Mouse (Mus musculus): ENCODE data around the gene OR5BS1P.
"Not testable (repeated sequence)": the region's sequence is repeated elsewhere in the genome, so short reads cannot be mapped to it uniquely, and the experiment has no call there.

The OR5BS1P gene

GRCm38 (mm10) chr15:98507321-98507720 is 37.6 kb downstream of the OR5BS1P start:
- DNase-seq: no peak

DNA sequence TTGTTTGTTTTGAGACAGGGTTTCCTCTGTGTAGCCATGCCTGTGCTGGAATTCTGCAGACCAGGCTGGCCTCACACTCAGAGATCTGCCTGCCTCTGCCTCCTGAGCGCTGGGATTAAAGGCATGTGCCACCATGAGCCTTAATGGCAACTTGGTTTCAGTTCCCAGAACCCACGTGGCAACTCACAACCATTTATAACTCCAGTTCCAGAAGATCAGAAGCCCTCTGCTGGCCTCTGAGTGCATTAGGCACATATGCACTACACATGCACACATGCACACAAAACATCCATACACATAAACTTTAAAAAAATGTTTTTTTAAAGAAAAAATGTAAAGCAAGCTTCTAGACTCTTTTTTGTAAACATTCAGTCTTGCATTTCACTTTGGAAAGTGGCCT is 39.7 kb downstream of the OR5BS1P start:
- DNase-seq: no peak

- peak; percentile 87 to 93 for DNase-seq
Measured at GRCm38 (mm10) chr15:98510438-98511385, 41.0 kb downstream of the OR5BS1P start.

- no peak for DNase-seq
Measured at GRCm38 (mm10) chr15:98511386-98511928, 41.8 kb downstream of the OR5BS1P start.

GRCm38 (mm10) chr15:98512232-98512631 is 42.5 kb downstream of the OR5BS1P start:
- DNase-seq: peak; percentile 20 to 28

GRCm38 (mm10) chr15:98512799-98513321 is 43.2 kb downstream of the OR5BS1P start:
- DNase-seq: peak; percentile 77 to 85

DNA sequence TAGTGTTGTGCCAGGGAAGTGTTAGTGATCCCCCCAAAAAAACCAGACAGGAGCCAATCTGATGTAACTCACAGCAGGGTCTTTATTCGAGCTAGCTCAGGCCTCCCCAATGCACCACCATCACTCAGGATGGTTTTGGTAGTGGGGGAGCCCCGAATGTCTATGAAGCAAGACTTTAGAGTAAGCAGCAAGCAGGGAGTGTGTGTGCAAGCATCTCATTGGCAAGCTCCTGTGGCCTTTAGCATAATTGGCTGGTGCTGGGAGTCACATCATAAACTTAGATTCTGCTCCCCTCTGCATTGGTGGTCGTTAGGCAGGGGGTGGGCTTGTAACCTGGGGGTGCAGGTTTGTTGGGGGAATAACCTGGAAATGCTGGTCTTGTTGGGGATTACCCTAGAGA is 44.0 kb downstream of the OR5BS1P start:
- DNase-seq: not testable (repeated sequence)

DNA sequence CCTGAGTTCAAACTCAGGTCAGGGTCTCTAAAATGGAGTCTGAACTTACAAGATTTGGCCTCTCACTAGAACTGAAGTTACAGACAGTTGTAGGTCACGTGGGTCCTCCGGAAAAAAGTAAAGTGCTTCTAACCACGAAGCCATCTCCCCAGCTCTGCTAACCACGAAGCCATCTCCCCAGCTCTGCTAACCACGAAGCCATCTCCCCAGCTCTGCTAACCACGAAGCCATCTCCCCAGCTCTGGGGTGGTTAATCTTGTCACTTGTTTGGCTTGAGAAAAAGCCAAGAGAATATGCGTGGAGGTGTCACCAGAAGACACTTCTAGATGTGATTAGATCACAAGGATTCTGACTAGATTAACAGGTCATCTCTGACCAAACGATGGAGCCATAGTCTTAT is 44.5 kb downstream of the OR5BS1P start:
- DNase-seq: no peak

GRCm38 (mm10) chr15:98514845-98515244 is 45.1 kb downstream of the OR5BS1P start:
- not testable (repeated sequence) for DNase-seq

GRCm38 (mm10) chr15:98517380-98518355 is 48.0 kb downstream of the OR5BS1P start:
- DNase-seq: peak; percentile 68 to 77

GRCm38 (mm10) chr15:98521245-98521644 is 51.5 kb downstream of the OR5BS1P start:
- DNase-seq: no peak

DNA sequence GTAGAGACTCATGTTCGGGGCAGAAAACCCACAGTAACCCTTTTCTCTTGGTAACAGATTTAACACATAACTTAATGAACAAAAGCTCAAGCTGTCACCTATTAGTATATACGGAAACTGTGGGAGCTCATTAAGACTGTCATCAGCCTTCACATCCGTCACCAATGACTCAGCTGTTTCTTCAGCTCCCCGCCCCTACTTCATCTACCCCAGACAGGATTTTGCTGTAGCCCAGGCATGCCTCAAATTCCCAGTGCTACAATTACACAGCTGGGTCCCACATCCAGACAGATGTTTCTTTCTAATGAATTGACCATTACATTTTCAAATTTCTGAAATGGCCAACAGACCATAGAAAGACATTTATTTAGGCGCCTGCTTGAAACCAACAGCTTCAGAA is 56.4 kb downstream of the OR5BS1P start:
- DNase-seq: no peak

DNA sequence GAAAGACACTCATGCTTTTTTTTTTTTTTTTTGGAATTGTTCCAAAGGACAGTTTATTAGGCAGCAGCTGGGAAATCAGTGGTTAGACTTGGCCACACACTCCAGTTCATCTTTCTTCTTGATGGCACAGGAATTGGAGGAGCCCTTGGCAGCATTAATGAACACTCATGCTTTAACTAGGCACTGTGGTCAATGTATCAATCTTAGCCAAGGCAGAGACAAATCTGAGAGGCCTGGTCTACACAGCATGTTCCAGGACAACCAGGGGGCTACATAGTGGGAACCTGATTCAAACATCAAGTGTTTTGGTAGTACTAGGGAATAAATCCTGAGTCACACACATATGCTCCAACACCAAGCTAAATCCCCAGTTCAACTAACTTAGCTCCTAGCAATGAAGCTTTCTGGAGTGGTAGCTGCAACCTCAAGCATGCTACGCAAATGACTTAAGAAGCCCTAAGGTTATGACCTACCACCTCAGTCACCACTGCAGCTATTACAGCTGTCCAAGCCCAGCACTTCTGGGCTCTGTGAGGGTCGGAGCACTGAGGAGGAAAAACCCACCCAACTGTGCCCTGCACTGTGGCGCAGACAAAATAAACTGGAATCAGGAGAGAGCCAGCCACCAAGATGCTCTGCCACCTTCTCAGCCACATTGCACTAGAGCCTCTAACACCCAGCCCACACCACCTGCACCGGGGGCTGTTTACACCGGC is 57.5 kb downstream of the OR5BS1P start:
- no peak for DNase-seq

GRCm38 (mm10) chr15:98528066-98528563 is 58.4 kb downstream of the OR5BS1P start:
- no peak for DNase-seq

Data from cerebellum, postnatal 14 days (tissue).